Mouse (Mus musculus) hindbrain, embryonic 10.5 days (tissue): ENCODE measurements around the gene Zmiz1. TPM values are rescaled to one million over a fixed set of nuclear protein-coding genes. Genes with fewer than 3 reads are reported as not detected.

ENCODE experiments used
- DNase-seq: peaks from one replicate; pipeline ENCODE4 v3.0.0-alpha.2; 2017; ENCODE audit warnings: low spot score
- H3K27ac ChIP-seq: fragments of 300-500 bp; sonication (generic); 2 replicates; pipeline ENCODE4 v1.5.1; 2016; ENCODE audit warnings: mild to moderate bottlenecking, moderate library complexity
- H3K27me3 ChIP-seq: fragments of 300-500 bp; sonication (generic); 2 replicates; pipeline ENCODE4 v1.6.1; 2016; ENCODE audit warnings: mild to moderate bottlenecking; ENCODE audit not compliant: poor library complexity, insufficient read depth, severe bottlenecking
- H3K36me3 ChIP-seq: fragments of 300-500 bp; sonication (generic); 2 replicates; pipeline ENCODE4 v1.6.1; 2016; ENCODE audit warnings: mild to moderate bottlenecking, moderate library complexity
- H3K4me1 ChIP-seq: fragments of 300-500 bp; sonication (generic); replicated peaks from 2 replicates; pipeline ENCODE4 v1.6.1; 2016; ENCODE audit warnings: mild to moderate bottlenecking
- H3K4me3 ChIP-seq: fragments of 300-500 bp; sonication (generic); 2 replicates; pipeline ENCODE4 v1.5.1; 2016; ENCODE audit warnings: mild to moderate bottlenecking, moderate library complexity
- H3K9me3 ChIP-seq: fragments of 300-500 bp; sonication (generic); 2 replicates; pipeline ENCODE4 v1.6.1; 2016; ENCODE audit warnings: mild to moderate bottlenecking, moderate library complexity
- WGBS: fragments of 180-500 bp; shearing (Covaris S2); methylation state at CpG from one replicate; pipeline ENCODE4 v1.1.7; 2016; 5-methylcytosine and 5-hydroxymethylcytosine counted together
- polyA plus RNA-seq: library from polyadenylated mRNA; unstranded; fragments of >200 nt; fragmentation: Nextera tagmentation; extraction: Ambion mirVana; gene quantifications from 2 replicates; pipeline ENCODE4 v1.2.1, GENCODE M21; 2016

Zmiz1 gene
- polyA plus RNA-seq, 1 experiment from 2014 or later: 60.1 TPM

DNA sequence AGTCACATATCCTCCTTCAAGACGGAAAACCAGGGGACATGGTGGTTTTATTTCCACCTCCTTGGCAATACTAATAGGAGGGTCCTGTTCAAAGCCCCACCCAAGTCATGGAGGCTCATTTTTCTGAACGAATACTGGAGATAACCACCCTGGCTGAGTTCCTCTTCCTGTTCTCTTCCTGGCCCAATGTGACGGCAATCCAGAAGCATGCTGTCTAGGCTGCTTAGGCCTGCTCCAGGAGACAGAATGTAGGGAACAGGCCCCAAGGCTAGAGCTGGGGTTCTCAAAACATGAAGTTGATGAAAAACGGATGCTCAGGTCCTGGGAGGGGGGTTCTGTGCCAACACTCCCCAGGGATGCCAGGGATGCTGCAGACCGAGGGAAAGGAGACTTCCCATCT, 17.5 kb upstream of the Zmiz1 start:
- no peak for DNase-seq
- H3K27me3 ChIP-seq: peaks cover 18% of the 10 kb centered on the region
- H3K9me3 ChIP-seq: no peaks in the 10 kb centered on the region
- no peak overlapping the region; the same call in 1 of the 2 replicates for H3K27ac ChIP-seq
- no peak overlapping the region for H3K4me3 ChIP-seq
- WGBS: 77% methylated on average over 5 of the region's 5 CpGs
- peaks cover 45% of the 10 kb centered on the region for H3K4me1 ChIP-seq
- H3K36me3 ChIP-seq: no peaks in the 10 kb centered on the region

GRCm38 (mm10) chr14:25442676-25443075, 16.3 kb upstream of the Zmiz1 start:
- Histone ChIP-seq H3K36me3 (no peaks in the 10 kb centered on the region), H3K4me1 (peaks cover 45% of the 10 kb centered on the region), H3K27me3 (peaks cover 21% of the 10 kb centered on the region), H3K4me3 (no peak overlapping the region), H3K27ac (peak overlapping the region; percentile 31; the same call in 1 of the 2 replicates), H3K9me3 (no peaks in the 10 kb centered on the region)
- no peak for DNase-seq
- WGBS: 11% methylated on average over 2 of the region's 2 CpGs

GRCm38 (mm10) chr14:25447136-25447775, 11.7 kb upstream of the Zmiz1 start:
- DNase-seq: no peak
- peaks cover 38% of the 10 kb centered on the region for H3K4me1 ChIP-seq
- no peaks in the 10 kb centered on the region for H3K36me3 ChIP-seq
- no peaks in the 10 kb centered on the region for H3K9me3 ChIP-seq
- H3K4me3 ChIP-seq: no peak overlapping the region
- 83% methylated on average over 6 of the region's 6 CpGs for WGBS
- peaks cover 16% of the 10 kb centered on the region; the same call in 1 of the 2 replicates for H3K27me3 ChIP-seq
- H3K27ac ChIP-seq: no peak overlapping the region; the same call in 1 of the 2 replicates

DNA sequence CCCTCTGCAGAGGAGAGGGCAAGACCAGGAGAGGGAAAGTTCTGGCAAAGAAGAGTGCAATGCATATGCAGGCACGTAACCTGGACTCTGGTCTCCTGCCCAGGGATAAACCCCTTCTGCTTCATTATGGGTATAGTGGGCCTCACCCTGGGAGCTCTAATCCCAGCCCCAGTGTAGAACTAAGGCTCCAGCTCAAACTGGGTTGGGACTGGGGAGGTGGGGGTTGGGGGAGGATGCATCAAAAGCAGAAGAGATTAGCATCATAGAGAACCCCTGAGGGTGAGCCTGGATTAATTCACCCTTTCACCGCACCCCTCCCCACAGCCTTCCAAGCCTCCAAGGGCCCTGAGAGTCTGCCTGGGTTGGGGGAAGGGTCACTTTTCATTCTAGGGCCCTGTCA, 10.5 kb upstream of the Zmiz1 start:
- H3K36me3 ChIP-seq: no peaks in the 10 kb centered on the region
- H3K9me3 ChIP-seq: no peaks in the 10 kb centered on the region
- DNase-seq: no peak
- no peak overlapping the region for H3K4me3 ChIP-seq
- H3K4me1 ChIP-seq: peaks cover 32% of the 10 kb centered on the region
- 48% methylated on average over 2 of the region's 2 CpGs for WGBS
- H3K27ac ChIP-seq: peak overlapping the region; percentile 59; the same call in 1 of the 2 replicates
- H3K27me3 ChIP-seq: peaks cover 24% of the 10 kb centered on the region; the same call in 1 of the 2 replicates

DNA sequence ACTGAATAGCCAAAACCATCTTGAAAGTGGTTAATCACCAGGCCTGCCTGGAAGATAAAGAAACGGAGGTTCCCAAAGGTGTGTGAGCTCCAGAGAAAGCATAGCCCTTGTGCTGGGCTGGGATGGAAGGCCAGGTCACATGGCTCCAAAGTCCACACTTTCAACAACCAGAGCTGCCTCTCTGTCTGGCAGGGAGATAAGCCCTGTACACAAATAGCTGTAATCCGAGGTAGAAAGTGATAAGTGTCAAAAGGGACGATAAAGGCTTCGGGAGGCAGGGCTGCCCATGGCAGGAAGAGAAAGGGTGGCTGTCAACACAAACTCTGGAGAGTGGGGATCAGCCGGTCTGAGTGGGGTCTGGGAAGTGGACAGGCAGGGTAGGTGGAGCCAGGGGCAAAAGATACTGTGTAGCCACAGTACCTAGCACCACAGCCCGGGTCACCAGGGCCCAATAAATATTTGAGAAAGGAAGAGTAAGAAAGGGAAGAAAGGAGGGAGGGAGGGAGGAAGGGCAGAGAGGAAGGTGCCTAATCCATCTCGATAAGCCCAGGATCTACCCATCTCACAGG, 7.8 kb upstream of the Zmiz1 start:
- H3K4me3 ChIP-seq: no peak overlapping the region
- H3K27ac ChIP-seq: no peak overlapping the region
- H3K27me3 ChIP-seq: peaks cover 42% of the 10 kb centered on the region
- no peak for DNase-seq
- no peaks in the 10 kb centered on the region for H3K9me3 ChIP-seq
- no peaks in the 10 kb centered on the region for H3K36me3 ChIP-seq
- H3K4me1 ChIP-seq: peaks cover 29% of the 10 kb centered on the region
- 60% methylated on average over 7 of the region's 7 CpGs for WGBS

DNA sequence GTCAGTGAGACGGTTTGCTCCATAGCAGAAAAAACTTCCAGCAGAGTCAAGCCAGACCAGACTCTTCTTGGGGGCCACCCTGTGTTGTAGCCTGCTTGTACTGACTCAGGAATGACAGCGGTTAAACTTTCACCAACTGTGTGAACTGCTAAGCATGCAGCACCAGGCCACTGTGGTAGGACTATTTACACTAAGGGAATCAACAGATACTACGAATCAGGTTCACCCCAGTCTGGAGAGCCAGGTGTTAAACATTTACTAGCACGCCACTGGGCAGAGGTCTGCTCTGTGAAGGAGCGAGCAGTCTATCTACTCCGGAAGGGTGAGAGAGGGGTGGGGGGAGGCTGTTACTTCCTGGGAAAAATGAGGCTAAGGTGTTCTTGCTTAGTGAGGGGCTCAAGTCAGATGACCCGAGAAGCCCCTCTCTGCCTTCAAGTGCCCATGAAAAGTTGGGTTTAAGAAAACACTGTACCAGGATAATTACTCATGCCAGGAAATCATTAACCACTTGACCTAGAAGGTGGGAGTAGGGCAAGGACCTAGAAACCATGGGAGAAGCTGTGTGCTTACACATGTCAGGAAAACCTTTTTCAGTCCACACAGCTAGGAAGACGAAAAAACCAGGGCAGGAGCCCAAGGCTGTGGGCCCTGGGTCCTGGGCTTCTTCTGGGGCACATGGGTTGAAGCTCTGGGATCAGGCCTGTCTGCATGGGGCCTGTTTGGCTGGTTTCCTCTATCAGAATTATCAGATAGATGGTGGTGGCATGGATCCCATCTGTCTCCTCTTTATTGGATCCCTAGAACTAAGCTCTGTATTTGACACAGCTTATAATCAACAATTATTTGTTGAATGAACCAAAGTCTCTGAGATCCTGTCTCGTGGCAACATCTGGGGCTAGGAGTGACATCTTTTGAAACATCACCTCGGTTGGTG, 7.0 kb upstream of the Zmiz1 start:
- 74% methylated on average over 10 of the region's 10 CpGs for WGBS
- Histone ChIP-seq H3K36me3 (no peaks in the 10 kb centered on the region), H3K4me1 (peaks cover 37% of the 10 kb centered on the region), H3K4me3 (no peak overlapping the region), H3K9me3 (no peaks in the 10 kb centered on the region), H3K27ac (no peak overlapping the region), H3K27me3 (peaks cover 38% of the 10 kb centered on the region)
- no peak for DNase-seq

- H3K4me1 ChIP-seq: peaks cover 44% of the 10 kb centered on the region
- H3K9me3 ChIP-seq: no peaks in the 10 kb centered on the region
- H3K27me3 ChIP-seq: peaks cover 38% of the 10 kb centered on the region
- no peak for DNase-seq
- H3K36me3 ChIP-seq: no peaks in the 10 kb centered on the region
- H3K4me3 ChIP-seq: no peak overlapping the region
- H3K27ac ChIP-seq: no peak overlapping the region
- 62% methylated on average over 2 of the region's 2 CpGs for WGBS
Measured at GRCm38 (mm10) chr14:25452633-25453025, 6.4 kb upstream of the Zmiz1 start.

DNA sequence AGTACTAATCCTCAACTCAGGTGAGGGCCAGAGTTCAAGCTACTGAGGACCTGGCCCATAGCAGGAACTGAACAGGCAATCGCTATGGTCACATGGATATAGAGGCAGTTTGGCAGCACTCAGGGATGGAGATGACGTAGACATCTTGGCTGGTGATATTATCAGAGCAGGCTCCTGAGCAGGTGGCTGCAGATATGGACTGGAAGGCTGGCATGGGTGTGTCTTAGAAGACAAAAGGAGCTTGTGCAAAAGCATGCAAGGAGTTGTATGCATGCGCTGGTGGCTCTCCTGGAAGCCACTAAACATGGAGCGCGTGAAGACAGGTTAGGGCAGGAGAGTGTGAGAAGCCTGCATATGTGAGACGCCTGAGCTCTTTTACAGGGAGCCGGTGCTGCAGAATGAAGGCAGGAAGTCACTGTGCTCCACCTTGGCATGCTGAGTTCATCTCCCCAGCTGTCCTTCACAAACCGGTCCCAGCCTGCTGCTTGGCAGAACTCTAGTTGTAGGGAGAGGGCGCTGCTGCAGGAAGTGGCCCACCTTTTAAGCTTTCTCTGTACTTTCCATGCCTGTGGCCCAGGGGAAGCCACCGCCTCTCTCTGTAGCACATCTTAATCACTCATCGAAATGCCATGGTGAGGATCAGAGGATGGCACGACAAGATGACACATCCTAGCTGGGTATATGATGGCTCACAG, 4.8 kb upstream of the Zmiz1 start:
- H3K36me3 ChIP-seq: no peaks in the 10 kb centered on the region
- H3K9me3 ChIP-seq: no peaks in the 10 kb centered on the region
- no peak for DNase-seq
- H3K4me3 ChIP-seq: no peak overlapping the region
- H3K27ac ChIP-seq: 0 out of 2 replicates have a peak overlapping the region, but pooled peaks have one; percentile 53
- WGBS: 79% methylated on average over 12 of the region's 12 CpGs
- H3K4me1 ChIP-seq: peaks cover 45% of the 10 kb centered on the region
- peaks cover 33% of the 10 kb centered on the region for H3K27me3 ChIP-seq

- DNase-seq: no peak
- WGBS: 2% methylated on average over 17 of the region's 17 CpGs
- no peaks in the 10 kb centered on the region for H3K36me3 ChIP-seq
Measured at GRCm38 (mm10) chr14:25456666-25457433, 2.1 kb upstream of the Zmiz1 start.

DNA sequence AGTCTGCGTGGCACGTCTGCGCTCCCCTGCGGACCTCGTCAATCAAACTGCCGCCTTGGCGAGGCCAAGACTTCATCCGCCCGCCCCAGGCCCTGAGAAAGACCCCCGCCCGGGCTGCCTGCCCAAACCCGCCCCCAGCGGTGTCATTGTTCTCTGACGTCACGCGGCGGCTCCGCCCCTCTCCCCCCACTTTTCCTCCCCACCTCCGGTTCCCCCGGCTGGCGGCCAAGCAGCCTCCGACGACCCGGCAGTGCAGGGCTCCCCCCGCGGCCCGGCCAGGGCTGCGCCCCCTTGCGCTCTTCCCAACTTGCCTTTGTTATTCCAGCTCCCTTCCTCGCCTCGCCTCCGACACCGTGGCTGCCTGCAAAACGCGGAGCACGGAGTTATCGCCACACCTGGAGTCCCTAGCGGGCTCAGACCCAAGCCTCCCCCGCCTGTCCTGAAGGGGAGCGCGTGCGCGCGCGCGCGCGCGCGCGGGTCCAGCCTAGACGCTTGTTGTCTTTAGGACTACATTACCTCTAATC, 1.5 kb upstream of the Zmiz1 start:
- H3K4me1 ChIP-seq: peaks cover 63% of the 10 kb centered on the region

More at GRCm38 (mm10) chr14:25456666-25457433, 2.1 kb upstream of the Zmiz1 start:
- Histone ChIP-seq H3K27me3 (peaks cover 33% of the 10 kb centered on the region), H3K4me1 (peaks cover 57% of the 10 kb centered on the region), H3K4me3 (peak overlapping the region; percentile 97), H3K9me3 (no peaks in the 10 kb centered on the region), H3K27ac (peak overlapping the region; percentile 98)

DNA sequence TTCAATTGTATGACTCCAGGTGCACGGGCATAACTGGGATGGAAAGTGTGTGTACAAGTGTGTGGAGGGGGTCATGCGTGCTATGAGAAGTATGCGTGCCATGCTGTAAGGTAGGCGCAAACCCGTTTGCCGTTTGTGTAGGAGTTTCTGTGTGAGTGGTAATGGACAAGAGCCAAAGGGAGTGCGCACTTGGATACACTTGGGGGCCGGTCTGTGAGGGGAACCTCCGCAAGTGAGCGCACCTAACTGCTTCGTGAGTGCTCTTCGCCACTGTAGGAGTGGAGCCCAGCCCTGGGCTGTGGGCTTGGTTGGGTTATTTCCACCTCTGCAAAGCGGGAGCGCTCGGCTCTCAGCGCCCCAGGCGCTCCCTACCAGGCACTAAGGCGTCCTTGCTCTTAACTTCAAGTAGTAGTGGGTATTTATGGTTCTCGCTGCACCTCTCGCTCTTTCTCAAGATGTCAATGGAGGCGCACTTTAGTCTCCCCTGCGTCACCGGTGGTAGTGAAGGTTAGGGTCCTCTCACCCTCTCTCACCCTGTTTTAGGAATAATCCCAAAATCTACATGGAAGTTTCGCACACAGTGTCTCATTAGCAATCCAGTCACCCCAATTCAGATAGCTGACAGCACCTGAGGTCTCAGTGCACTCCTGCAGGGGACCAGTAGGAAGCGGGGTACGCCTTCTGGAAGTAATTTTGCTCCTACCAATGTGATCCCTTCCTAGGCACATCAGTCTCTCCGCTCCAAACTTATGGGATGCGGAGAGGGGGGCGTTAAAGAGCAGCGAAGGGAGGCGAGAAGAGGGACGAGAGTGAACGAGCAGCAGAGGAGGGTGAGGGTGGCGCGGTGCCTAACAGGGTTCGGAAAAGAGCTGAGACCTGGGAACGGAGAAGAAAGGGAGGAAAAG, 622 bp upstream of the Zmiz1 start:
- Histone ChIP-seq H3K4me1 (peaks cover 66% of the 10 kb centered on the region), H3K27me3 (peaks cover 24% of the 10 kb centered on the region)

More for the DNA sequence above, 1.5 kb upstream of the Zmiz1 start:
- H3K4me3 ChIP-seq: peak overlapping the region; percentile 97
- H3K27ac ChIP-seq: peak overlapping the region; percentile 98
- under 1% methylated on average over 52 of the region's 52 CpGs for WGBS
- no peaks in the 10 kb centered on the region for H3K36me3 ChIP-seq
- peak; percentile 100 for DNase-seq
- H3K27me3 ChIP-seq: peaks cover 29% of the 10 kb centered on the region
- no peaks in the 10 kb centered on the region for H3K9me3 ChIP-seq

More for the DNA sequence above, 622 bp upstream of the Zmiz1 start:
- Histone ChIP-seq H3K4me3 (peak overlapping the region; percentile 97), H3K9me3 (no peaks in the 10 kb centered on the region), H3K27ac (peak overlapping the region; percentile 98), H3K36me3 (no peaks in the 10 kb centered on the region)
- no peak for DNase-seq
- under 1% methylated on average over 37 of the region's 37 CpGs for WGBS
